Mouse (Mus musculus): ENCODE data around the gene Lrfn4.

DNA sequence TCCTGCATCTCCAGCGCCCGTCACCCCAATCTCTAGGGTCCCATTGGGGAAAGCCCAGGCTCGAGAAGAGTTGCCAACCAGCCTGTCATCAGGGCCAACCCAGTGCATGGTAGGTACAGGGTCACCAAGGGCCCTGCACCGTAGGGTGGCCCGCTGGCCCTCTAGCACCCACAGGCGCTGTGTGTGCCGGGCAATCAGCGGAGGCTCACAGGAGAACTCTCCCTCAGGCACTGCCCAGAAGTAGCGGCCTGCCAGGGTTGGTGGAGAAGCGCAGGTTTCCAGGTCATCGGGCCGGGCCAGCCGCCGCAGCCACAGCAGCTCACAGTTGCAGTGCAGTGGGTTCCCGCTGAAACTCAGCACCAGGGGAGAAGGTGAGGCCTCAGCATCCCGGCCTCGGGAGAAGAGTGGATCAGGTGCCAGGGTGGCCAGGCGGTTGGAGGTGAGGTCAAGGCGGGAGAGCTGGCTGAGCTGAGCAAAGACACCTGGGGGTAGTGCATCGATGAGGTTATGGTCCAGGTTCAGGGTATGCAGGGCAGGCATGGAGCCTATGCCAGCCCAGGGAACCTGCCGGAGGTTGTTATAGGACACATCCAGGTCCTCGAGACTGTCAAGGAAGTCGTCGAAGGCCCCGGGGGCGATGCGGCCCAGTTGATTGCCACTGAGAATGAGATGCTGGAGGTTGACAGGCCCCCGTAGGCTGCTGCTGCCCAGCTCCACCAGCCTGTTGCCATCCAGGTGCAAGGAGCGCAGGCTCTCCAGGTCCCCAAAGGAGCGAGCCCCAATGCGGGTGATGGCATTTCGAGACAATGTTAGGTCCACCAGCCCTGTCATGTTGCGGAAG is 1.8 kb downstream of the Lrfn4 start:
- TF ChIP-seq CTCF (IDR thresholded peaks at IDR 0.05; ENCODE audit: control insufficient read depth, insufficient read depth, insufficient replicate concordance, low read depth, low read length), result no peak
- TF ChIP-seq POLR2A (IDR thresholded peaks at IDR 0.05; ENCODE audit: control insufficient read depth, low read depth, low read length), result no peak

Measured in testis, adult 2 months (tissue).